Mouse (Mus musculus) Muller cell, postnatal 12 days (primary cell): ENCODE measurements around the gene Mios.

Experiments
- DNase-seq: peaks from one replicate; pipeline ENCODE4 v3.0.0-alpha.2; 2015; ENCODE audit errors: inconsistent ontology term

Gene Mios

GRCm38 (mm10) chr6:8209047-8209865, at the start of gene Mios:
Mios (plus strand) TSS chr6:8209222.
- DNase-seq = peak; percentile 97

GRCm38 (mm10) chr6:8160001-8160400, 49.0 kb upstream of the Mios start:
- peak; percentile 88 for DNase-seq

- no peak for DNase-seq
Observed at GRCm38 (mm10) chr6:8164741-8165140, 44.3 kb upstream of the Mios start.

GRCm38 (mm10) chr6:8172101-8172500, 36.9 kb upstream of the Mios start:
- no peak for DNase-seq

- no peak for DNase-seq
Observed at GRCm38 (mm10) chr6:8174062-8174461, 35.0 kb upstream of the Mios start.

- DNase-seq = no peak
Observed at GRCm38 (mm10) chr6:8175346-8175745, 33.7 kb upstream of the Mios start.

GRCm38 (mm10) chr6:8176116-8176515, 32.9 kb upstream of the Mios start:
- DNase-seq = no peak

GRCm38 (mm10) chr6:8178397-8178941, 30.6 kb upstream of the Mios start:
- peak; percentile 36 for DNase-seq

GRCm38 (mm10) chr6:8188599-8189233, 20.3 kb upstream of the Mios start:
- DNase-seq = peak; percentile 19

- DNase-seq = no peak
Observed at GRCm38 (mm10) chr6:8189917-8190316, 19.1 kb upstream of the Mios start.

GRCm38 (mm10) chr6:8192517-8192916, 16.5 kb upstream of the Mios start, which contains the start of gene Col28a1:
Col28a1 (minus strand) TSS chr6:8192617.
- DNase-seq = no peak

GRCm38 (mm10) chr6:8209866-8210186, 804 bp downstream of the Mios start:
- no peak for DNase-seq

GRCm38 (mm10) chr6:8210661-8211060, 1.6 kb downstream of the Mios start:
- no peak for DNase-seq

GRCm38 (mm10) chr6:8227035-8227434, 18.0 kb downstream of the Mios start:
- DNase-seq = no peak

- DNase-seq = no peak
Observed at GRCm38 (mm10) chr6:8228596-8228995, 19.6 kb downstream of the Mios start.

- DNase-seq = no peak
Observed at GRCm38 (mm10) chr6:8258316-8258715, 49.3 kb downstream of the Mios start.

- DNase-seq = peak; percentile 99
Observed at GRCm38 (mm10) chr6:8259004-8259666, 50.1 kb downstream of the Mios start, which contains the start of the genes Rpa3, Umad1 and Gm45062. Rpa3 (minus strand) TSS chr6:8259173. Umad1 (plus strand) TSS chr6:8259288. Gm45062 (plus strand) TSS chr6:8259450.

- DNase-seq = no peak
Observed at GRCm38 (mm10) chr6:8259667-8260044, 50.6 kb downstream of the Mios start.

- DNase-seq = no peak
Observed at GRCm38 (mm10) chr6:8271047-8271446, 62.0 kb downstream of the Mios start.

GRCm38 (mm10) chr6:8274387-8275054, 65.5 kb downstream of the Mios start:
- no peak for DNase-seq

GRCm38 (mm10) chr6:8275098-8275497, 66.1 kb downstream of the Mios start:
- DNase-seq = no peak

GRCm38 (mm10) chr6:8276431-8276830, 67.4 kb downstream of the Mios start:
- DNase-seq = no peak
